In the genomic region with DNA sequence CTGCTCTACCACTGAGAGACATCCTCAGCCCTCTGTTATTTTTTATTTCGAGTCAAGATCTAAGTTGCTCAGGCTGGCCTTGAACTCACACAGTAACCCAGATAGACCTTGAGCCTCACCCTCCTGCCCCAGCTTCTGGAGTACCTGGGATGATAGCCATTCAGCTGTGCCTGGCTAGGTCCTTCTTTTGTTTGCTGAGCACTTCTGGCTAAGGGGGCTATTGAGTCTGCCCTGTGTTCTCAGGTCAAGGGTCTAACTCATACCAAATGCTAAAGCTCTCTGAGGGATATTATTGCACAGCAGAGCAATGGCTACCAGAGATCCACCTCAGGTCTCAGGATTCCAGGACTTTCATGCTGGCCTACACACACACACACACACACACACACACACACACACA, we compare ENCODE assay signal across 24 mouse cellular contexts. TPM values are rescaled to one million over a fixed set of nuclear protein-coding genes. Genes with fewer than 3 reads are reported as not detected.
DNase-seq lines count a peak whose midpoint lies in the region; ATAC-seq lines count a peak whose summit lies in the region.
"Had no signal": no experiment of that assay in that cellular context is flagged by ENCODE, and none has a peak within 500 bp of the region (broad histone marks: within the 10 kb centered on the region; RNA-seq: fewer than 3 reads in every experiment).

No protein-coding gene starts in this region.

- 83% methylated on average over 1 of the region's 1 CpGs for WGBS in hindbrain, embryonic 14.5 days
- WGBS in hindbrain, embryonic 16.5 days, result 70% methylated on average over 1 of the region's 1 CpGs
- 43% methylated on average over 1 of the region's 1 CpGs for WGBS in lung, embryonic 16.5 days
- 65% methylated on average over 1 of the region's 1 CpGs for WGBS in neural tube, embryonic 12.5 days
- WGBS in heart, embryonic 10.5 days, result 66% methylated on average over 1 of the region's 1 CpGs

- no peak overlapping the region for H3K4me2 ChIP-seq in hindbrain, embryonic 14.5 days (replicated peaks)
- no peak overlapping the region for H3K4me2 ChIP-seq in hindbrain, embryonic 16.5 days (ENCODE audit: low read length)
- H3K4me2 ChIP-seq in lung, embryonic 16.5 days (ENCODE audit: low read depth, low read length), result no peak overlapping the region
- H3K4me2 ChIP-seq in neural tube, embryonic 12.5 days (replicated peaks), result no peak overlapping the region
- H3K4me2 ChIP-seq: embryonic facial prominence, embryonic 12.5 days; forebrain, embryonic 12.5 days; heart, embryonic 11.5 days; heart, embryonic 15.5 days had no signal

- 0 out of 2 replicates have a peak, but pooled peaks cover 8% of the 10 kb centered on the region for H3K4me1 ChIP-seq in hindbrain, embryonic 14.5 days (replicated peaks; ENCODE audit: control insufficient read depth, insufficient read depth, low read length)
- no peaks in the 10 kb centered on the region; the same call in 1 of the 2 replicates for H3K4me1 ChIP-seq in hindbrain, embryonic 16.5 days (ENCODE audit: control insufficient read depth, insufficient read depth, low read depth, low read length)
- H3K4me1 ChIP-seq in lung, embryonic 16.5 days (replicated peaks; ENCODE audit: control insufficient read depth, insufficient read depth, low read length), result no peaks in the 10 kb centered on the region
- no peaks in the 10 kb centered on the region for H3K4me1 ChIP-seq in neural tube, embryonic 12.5 days
- no peaks in the 10 kb centered on the region for H3K4me1 ChIP-seq in heart, embryonic 10.5 days
- H3K4me1 ChIP-seq: embryonic facial prominence, embryonic 12.5 days; heart, embryonic 15.5 days had no signal

- no peaks in the 10 kb centered on the region for H3K27me3 ChIP-seq in hindbrain, embryonic 14.5 days (ENCODE audit: control insufficient read depth, insufficient read depth, low read length)
- 0 out of 2 replicates have a peak, but pooled peaks cover 2% of the 10 kb centered on the region for H3K27me3 ChIP-seq in hindbrain, embryonic 16.5 days (replicated peaks; ENCODE audit: control insufficient read depth, insufficient read depth, low read length)
- H3K27me3 ChIP-seq in lung, embryonic 16.5 days (ENCODE audit: control insufficient read depth, insufficient read depth, low read depth, low read length), result no peaks in the 10 kb centered on the region
- H3K27me3 ChIP-seq in neural tube, embryonic 12.5 days (replicated peaks), result no peaks in the 10 kb centered on the region
- peaks cover 28% of the 10 kb centered on the region; the same call in 1 of the 2 replicates for H3K27me3 ChIP-seq in heart, embryonic 10.5 days (ENCODE audit: insufficient read depth, poor library complexity, severe bottlenecking)
- H3K27me3 ChIP-seq: CH12.LX; embryonic facial prominence, embryonic 12.5 days had no signal

- no peak overlapping the region for H3K4me3 ChIP-seq in hindbrain, embryonic 14.5 days (replicated peaks; ENCODE audit: low read length)
- H3K4me3 ChIP-seq in hindbrain, embryonic 16.5 days (ENCODE audit: low read length), result no peak overlapping the region
- no peak overlapping the region for H3K4me3 ChIP-seq in lung, embryonic 16.5 days (ENCODE audit: low read length)
- H3K4me3 ChIP-seq in neural tube, embryonic 12.5 days, result no peak overlapping the region
- no peak overlapping the region for H3K4me3 ChIP-seq in heart, embryonic 10.5 days
- H3K4me3 ChIP-seq: embryonic facial prominence, embryonic 12.5 days; forebrain, embryonic 12.5 days; heart, embryonic 15.5 days had no signal

- no peak for DNase-seq in hindbrain, embryonic 14.5 days (ENCODE audit: low spot score)
- DNase-seq in lung, postnatal 10 days, result no peak
- DNase-seq in neural tube, embryonic 10.5 days (ENCODE audit: extremely low spot score, low spot score), result no peak
- DNase-seq in heart, embryonic 10.5 days (ENCODE audit: low spot score), result no peak
- DNase-seq: adrenal gland, postnatal 14 days; cerebellum, adult 11-12 months; cerebellum, adult 9-10 months; cerebellum, postnatal 25 days; gastrocnemius, postnatal 10 days; heart, adult 18-20 months; heart, postnatal 14 days had no signal

- H3K9ac ChIP-seq in hindbrain, embryonic 14.5 days, result no peak overlapping the region
- no peak overlapping the region for H3K9ac ChIP-seq in hindbrain, embryonic 16.5 days (ENCODE audit: low read depth, low read length)
- H3K9ac ChIP-seq in lung, embryonic 16.5 days (ENCODE audit: low read length), result no peak overlapping the region
- H3K9ac ChIP-seq in neural tube, embryonic 12.5 days, result no peak overlapping the region
- H3K9ac ChIP-seq: embryonic facial prominence, embryonic 12.5 days; forebrain, embryonic 12.5 days; heart, embryonic 15.5 days had no signal

- H3K36me3 ChIP-seq in hindbrain, embryonic 14.5 days (replicated peaks; ENCODE audit: control insufficient read depth, insufficient read depth), result no peaks in the 10 kb centered on the region
- no peaks in the 10 kb centered on the region for H3K36me3 ChIP-seq in hindbrain, embryonic 16.5 days (ENCODE audit: control insufficient read depth, insufficient read depth, low read length)
- H3K36me3 ChIP-seq in lung, embryonic 16.5 days (ENCODE audit: control insufficient read depth, insufficient read depth, low read length), result no peaks in the 10 kb centered on the region
- no peaks in the 10 kb centered on the region for H3K36me3 ChIP-seq in neural tube, embryonic 12.5 days
- no peaks in the 10 kb centered on the region for H3K36me3 ChIP-seq in heart, embryonic 10.5 days
- H3K36me3 ChIP-seq: embryonic facial prominence, embryonic 12.5 days; forebrain, embryonic 12.5 days; heart, embryonic 15.5 days had no signal

- H3K9me3 ChIP-seq in hindbrain, embryonic 14.5 days (ENCODE audit: control insufficient read depth, low read length), result no peaks in the 10 kb centered on the region
- H3K9me3 ChIP-seq in hindbrain, embryonic 16.5 days (ENCODE audit: control insufficient read depth, low read length), result no peaks in the 10 kb centered on the region
- H3K9me3 ChIP-seq in lung, embryonic 16.5 days (ENCODE audit: control insufficient read depth, low read length), result no peaks in the 10 kb centered on the region
- H3K9me3 ChIP-seq in neural tube, embryonic 12.5 days, result no peaks in the 10 kb centered on the region
- H3K9me3 ChIP-seq in heart, embryonic 10.5 days, result no peaks in the 10 kb centered on the region
- H3K9me3 ChIP-seq: embryonic facial prominence, embryonic 12.5 days; forebrain, embryonic 12.5 days; heart, embryonic 15.5 days had no signal

- ATAC-seq in hindbrain, embryonic 14.5 days (ENCODE audit: low FRiP score), result no peak
- ATAC-seq in hindbrain, embryonic 16.5 days, result no peak; the same call in 1 of the 2 replicates
- peak; percentile 47; the same call in 1 of the 2 replicates for ATAC-seq in lung, embryonic 16.5 days (ENCODE audit: low read depth)
- ATAC-seq in neural tube, embryonic 12.5 days (ENCODE audit: low FRiP score, low read depth), result no peak
- ATAC-seq: activated CD4-positive, CD25-positive, alpha-beta regulatory T cell, adult 4 months; Patski had no signal

- H3K27ac ChIP-seq in hindbrain, embryonic 14.5 days, result peak overlapping the region; percentile 59
- H3K27ac ChIP-seq in hindbrain, embryonic 16.5 days (ENCODE audit: low read depth, low read length), result no peak overlapping the region
- no peak overlapping the region for H3K27ac ChIP-seq in lung, embryonic 16.5 days (ENCODE audit: low read length)
- 0 out of 2 replicates have a peak overlapping the region, but pooled peaks have one; percentile 17 for H3K27ac ChIP-seq in neural tube, embryonic 12.5 days
- no peak overlapping the region for H3K27ac ChIP-seq in heart, embryonic 10.5 days
- H3K27ac ChIP-seq: embryonic facial prominence, embryonic 12.5 days; forebrain, embryonic 12.5 days; heart, embryonic 15.5 days had no signal

RNA-seq across cellular contexts. Expression of a gene that starts 2.5 kb away (rescaled TPM):
- polyA plus RNA-seq in hindbrain, embryonic 14.5 days (2014; fragmentation: Nextera tagmentation; extraction: Ambion mirVana), result not detected in 2 replicates
- 0.38 TPM in 1 of 2 replicates, not detected in the other for polyA plus RNA-seq in hindbrain, embryonic 16.5 days (2015; fragmentation: Nextera tagmentation; extraction: Ambion mirVana)
- polyA plus RNA-seq in lung, embryonic 16.5 days (2015; fragmentation: Nextera tagmentation; extraction: Ambion mirVana), result 3.7 and 18.1 TPM in 2 replicates
- not detected in 2 replicates for polyA plus RNA-seq in neural tube, embryonic 12.5 days (2016; fragmentation: Nextera tagmentation; extraction: Ambion mirVana)
- not detected in 2 replicates for polyA plus RNA-seq in heart, embryonic 10.5 days (2016; fragmentation: Nextera tagmentation; extraction: Ambion mirVana)
- polyA plus RNA-seq: activated CD4-positive, CD25-positive, alpha-beta regulatory T cell, adult 4 months; cortical plate, adult 2 months; forebrain, embryonic 12.5 days; forebrain, embryonic 16.5 days; frontal cortex, adult 2 months; heart, embryonic 11.5 days; Patski had no signal

RNA-seq across cellular contexts. Expression of a gene that starts 21.6 kb away (rescaled TPM):
- polyA plus RNA-seq in hindbrain, embryonic 14.5 days (2014; fragmentation: Nextera tagmentation; extraction: Ambion mirVana), result 2.2 and 2.4 TPM in 2 replicates
- 1.8 and 2.2 TPM in 2 replicates for polyA plus RNA-seq in hindbrain, embryonic 16.5 days (2015; fragmentation: Nextera tagmentation; extraction: Ambion mirVana)
- 12.6 and 21.0 TPM in 2 replicates for polyA plus RNA-seq in lung, embryonic 16.5 days (2015; fragmentation: Nextera tagmentation; extraction: Ambion mirVana)
- 0.24 and 0.38 TPM in 2 replicates for polyA plus RNA-seq in neural tube, embryonic 12.5 days (2016; fragmentation: Nextera tagmentation; extraction: Ambion mirVana)
- polyA plus RNA-seq in heart, embryonic 10.5 days (2016; fragmentation: Nextera tagmentation; extraction: Ambion mirVana), result 0.39 and 0.81 TPM in 2 replicates
- polyA plus RNA-seq: embryonic facial prominence, embryonic 12.5 days; forebrain, embryonic 12.5 days had no signal

RNA-seq across cellular contexts. Expression of a gene that starts 33.9 kb away (rescaled TPM):
- polyA plus RNA-seq in hindbrain, embryonic 14.5 days (2014; fragmentation: Nextera tagmentation; extraction: Ambion mirVana), result 0.65 and 2.1 TPM in 2 replicates
- 0.98 and 1.0 TPM in 2 replicates for polyA plus RNA-seq in hindbrain, embryonic 16.5 days (2015; fragmentation: Nextera tagmentation; extraction: Ambion mirVana)
- 1.5 and 2.6 TPM in 2 replicates for polyA plus RNA-seq in lung, embryonic 16.5 days (2015; fragmentation: Nextera tagmentation; extraction: Ambion mirVana)
- 1.1 and 2.6 TPM in 2 replicates for polyA plus RNA-seq in neural tube, embryonic 12.5 days (2016; fragmentation: Nextera tagmentation; extraction: Ambion mirVana)
- 0.84 and 1.1 TPM in 2 replicates for polyA plus RNA-seq in heart, embryonic 10.5 days (2016; fragmentation: Nextera tagmentation; extraction: Ambion mirVana)

RNA-seq across cellular contexts. Expression of a gene that starts 38.4 kb away (rescaled TPM):
- 0.22 TPM in 1 of 2 replicates, not detected in the other for polyA plus RNA-seq in hindbrain, embryonic 14.5 days (2014; fragmentation: Nextera tagmentation; extraction: Ambion mirVana)
- polyA plus RNA-seq in hindbrain, embryonic 16.5 days (2015; fragmentation: Nextera tagmentation; extraction: Ambion mirVana), result 0.10 and 0.25 TPM in 2 replicates
- polyA plus RNA-seq in lung, embryonic 16.5 days (2015; fragmentation: Nextera tagmentation; extraction: Ambion mirVana), result 0.35 and 0.67 TPM in 2 replicates
- 0.08 TPM in 1 of 2 replicates, not detected in the other for polyA plus RNA-seq in neural tube, embryonic 12.5 days (2016; fragmentation: Nextera tagmentation; extraction: Ambion mirVana)
- polyA plus RNA-seq in heart, embryonic 10.5 days (2016; fragmentation: Nextera tagmentation; extraction: Ambion mirVana), result 0.20 TPM in 1 of 2 replicates, not detected in the other
- polyA plus RNA-seq: embryonic facial prominence, embryonic 12.5 days; forebrain, embryonic 12.5 days; forebrain, embryonic 16.5 days; heart, embryonic 11.5 days; Patski had no signal

RNA-seq across cellular contexts. Expression of a gene that starts 41.7 kb away (rescaled TPM):
- 0.14 and 1.3 TPM in 2 replicates for polyA plus RNA-seq in hindbrain, embryonic 14.5 days (2014; fragmentation: Nextera tagmentation; extraction: Ambion mirVana)
- 0.82 and 1.1 TPM in 2 replicates for polyA plus RNA-seq in hindbrain, embryonic 16.5 days (2015; fragmentation: Nextera tagmentation; extraction: Ambion mirVana)
- 0.45 and 0.58 TPM in 2 replicates for polyA plus RNA-seq in lung, embryonic 16.5 days (2015; fragmentation: Nextera tagmentation; extraction: Ambion mirVana)
- polyA plus RNA-seq in neural tube, embryonic 12.5 days (2016; fragmentation: Nextera tagmentation; extraction: Ambion mirVana), result 1.4 and 1.5 TPM in 2 replicates
- polyA plus RNA-seq in heart, embryonic 10.5 days (2016; fragmentation: Nextera tagmentation; extraction: Ambion mirVana), result 0.23 and 0.48 TPM in 2 replicates
- polyA plus RNA-seq: activated CD4-positive, CD25-positive, alpha-beta regulatory T cell, adult 4 months; cortical plate, adult 2 months; frontal cortex, adult 2 months; heart, embryonic 15.5 days had no signal

Comparison
In these comparisons a context has a peak if more than half of its experiments do, and no peak if none do; other contexts are left out.
1. H3K27ac ChIP-seq: peak in hindbrain, embryonic 14.5 days (single experiment) and neural tube, embryonic 12.5 days (single experiment); none in hindbrain, embryonic 16.5 days (single experiment), lung, embryonic 16.5 days (single experiment) and heart, embryonic 10.5 days (single experiment).